Mouse (Mus musculus) left cerebral cortex, adult 2 months (tissue): ENCODE measurements around the gene Tmem161b. TPM values are rescaled to one million over a fixed set of nuclear protein-coding genes. Genes with fewer than 3 reads are reported as not detected.

Experiments
- DNase-seq, 2 experiments: peaks; one replicate each; pipeline ENCODE4 v3.0.0; 2021 to 2022; ENCODE audit warnings: low spot score in 2 of 2, mixed read lengths in 1 of 2; ENCODE audit errors: extremely low spot score in 1 of 2
- H3K27ac ChIP-seq: fragments of 200-600 bp; 2 replicates; pipeline ENCODE4 v1.8.1; 2022
- H3K4me3 ChIP-seq: fragments of 200-600 bp; 2 replicates; pipeline ENCODE4 v1.8.1; 2022
- CTCF ChIP-seq: fragments of 200-600 bp; IDR thresholded peaks from 2 replicates; pipeline ENCODE4 v1.8.1; 2022; ENCODE audit warnings: antibody characterized with exemption, mild to moderate bottlenecking, moderate library complexity
- intact Hi-C: fragments of 180-260 bp; cut with DNase I; formaldehyde crosslinking; loops from one replicate; pipeline ENCODE4 v1.15.1; 2025
- microRNA-seq, 2 experiments: library from miRNA; unstranded; fragments of <30 nt; microRNA quantifications; one replicate each; pipeline ENCODE4 v1.2.0; 2021
- total RNA-seq, 2 experiments: library from RNA; stranded (reverse); gene quantifications; 2 replicates each; pipeline ENCODE4 v1.2.3; 2021

Tmem161b gene
- total RNA-seq, 2 experiments from 2014 or later = 25.6 to 33.9 TPM

- no peak overlapping the region for H3K4me3 ChIP-seq
- no peak for TF ChIP-seq CTCF
- no peak overlapping the region for H3K27ac ChIP-seq
- DNase-seq = no peak
- intact Hi-C loops = no loop called here
These were observed 54.1 kb downstream of the Tmem161b start for GRCm38 (mm10) chr13:84276246-84276645.

GRCm38 (mm10) chr13:84280352-84280751 lies 58.3 kb downstream of the Tmem161b start:
- intact Hi-C loops = no loop called here
- DNase-seq = no peak
- Histone ChIP-seq H3K4me3 (no peak overlapping the region), H3K27ac (no peak overlapping the region)
- no peak for TF ChIP-seq CTCF

GRCm38 (mm10) chr13:84282966-84283365 lies 60.9 kb downstream of the Tmem161b start:
- Histone ChIP-seq H3K27ac (no peak overlapping the region), H3K4me3 (no peak overlapping the region)
- TF ChIP-seq CTCF = no peak
- no peak for DNase-seq
- intact Hi-C loops = no loop called here

- Histone ChIP-seq H3K27ac (0 out of 2 replicates have a peak overlapping the region, but pooled peaks have one; percentile 16), H3K4me3 (no peak overlapping the region)
- intact Hi-C loops = no loop called here
- no peak for TF ChIP-seq CTCF
- no peak for DNase-seq
These were observed 62.9 kb downstream of the Tmem161b start for GRCm38 (mm10) chr13:84284764-84285558.

GRCm38 (mm10) chr13:84285559-84285945 lies 63.5 kb downstream of the Tmem161b start:
- intact Hi-C loops = no loop called here
- no peak for DNase-seq
- Histone ChIP-seq H3K4me3 (no peak overlapping the region), H3K27ac (0 out of 2 replicates have a peak overlapping the region, but pooled peaks have one; percentile 16)
- no peak for TF ChIP-seq CTCF

GRCm38 (mm10) chr13:84299445-84300053 lies 77.5 kb downstream of the Tmem161b start:
- DNase-seq = no peak
- Histone ChIP-seq H3K27ac (no peak overlapping the region), H3K4me3 (no peak overlapping the region)
- intact Hi-C loops = no loop called here
- TF ChIP-seq CTCF = no peak

GRCm38 (mm10) chr13:84343272-84343671 lies 121.2 kb downstream of the Tmem161b start:
- Histone ChIP-seq H3K4me3 (no peak overlapping the region), H3K27ac (no peak overlapping the region; the same call in 1 of the 2 replicates)
- DNase-seq = no peak
- no peak for TF ChIP-seq CTCF
- intact Hi-C loops = loop anchor here (10.0 kb wide), 2 partner anchors 468 to 818 kb away; no protein-coding TSS in a partner anchor

- DNase-seq = no peak
- TF ChIP-seq CTCF = no peak
These were observed 121.8 kb downstream of the Tmem161b start for GRCm38 (mm10) chr13:84343691-84344495.

GRCm38 (mm10) chr13:84344711-84345110 lies 122.6 kb downstream of the Tmem161b start:
- H3K4me3 ChIP-seq = peak overlapping the region; percentile 18
- no peak for TF ChIP-seq CTCF

More at GRCm38 (mm10) chr13:84343691-84344495, 121.8 kb downstream of the Tmem161b start:
- intact Hi-C loops = loop anchor here (2.0 to 10.0 kb wide), 3 partner anchors 121 to 819 kb away; partner anchors contain the start of gene Tmem161b
- H3K4me3 ChIP-seq = no peak overlapping the region
- peak overlapping the region; percentile 98 for H3K27ac ChIP-seq

GRCm38 (mm10) chr13:84345114-84345513 lies 123.0 kb downstream of the Tmem161b start:
- DNase-seq = peak in 1 of 2 experiments; percentile 26
- Histone ChIP-seq H3K27ac (peak overlapping the region; percentile 98), H3K4me3 (peak overlapping the region; percentile 18)
- intact Hi-C loops = loop anchor here (1.0 to 10.0 kb wide), 7 partner anchors 102 to 820 kb away; partner anchors contain the start of gene Tmem161b
- TF ChIP-seq CTCF = no peak

More at GRCm38 (mm10) chr13:84344711-84345110, 122.6 kb downstream of the Tmem161b start:
- peak overlapping the region; percentile 98 for H3K27ac ChIP-seq
- intact Hi-C loops = loop anchor here (1.0 to 10.0 kb wide), 7 partner anchors 103 to 820 kb away; partner anchors contain the start of gene Tmem161b
- DNase-seq = peak in 1 of 2 experiments; percentile 20

Small RNA genes within 50 kb of the gene (microRNA-seq; reads per million reads assigned to microRNA genes)
- gene Gm24331 = 0 reads per million in 2 experiments
